Mouse (Mus musculus): ENCODE results near the gene Ttc1. TPM values are rescaled to one million over a fixed set of nuclear protein-coding genes. Genes with fewer than 3 reads are reported as not detected.

The Ttc1 gene
- total RNA-seq, 2 experiments from 2014 or later: 47.5 to 47.9 TPM

GRCm38 (mm10) chr11:43712178-43712577, 35.6 kb downstream of the Ttc1 start:
- DNase-seq (ENCODE audit: low spot score): no peak
- intact Hi-C loops (cut with DNase I): no loop called here

GRCm38 (mm10) chr11:43708409-43708808, 39.4 kb downstream of the Ttc1 start:
- no peak for DNase-seq (ENCODE audit: low spot score)
- intact Hi-C loops (cut with DNase I): no loop called here

- intact Hi-C loops (cut with DNase I): no loop called here
- DNase-seq (ENCODE audit: low spot score): no peak
Measured at GRCm38 (mm10) chr11:43705751-43706150, 42.1 kb downstream of the Ttc1 start.

- intact Hi-C loops (cut with DNase I): no loop called here
- no peak for DNase-seq (ENCODE audit: low spot score)
Measured at GRCm38 (mm10) chr11:43703552-43703951, 44.3 kb downstream of the Ttc1 start.

- no peak for DNase-seq (ENCODE audit: low spot score)
- intact Hi-C loops (cut with DNase I): no loop called here
Measured at GRCm38 (mm10) chr11:43700291-43700690, 47.5 kb downstream of the Ttc1 start.

- intact Hi-C loops (cut with DNase I): no loop called here
- no peak for DNase-seq (ENCODE audit: low spot score)
Measured at GRCm38 (mm10) chr11:43698621-43699020, 49.2 kb downstream of the Ttc1 start.

GRCm38 (mm10) chr11:43696623-43697022, 51.2 kb downstream of the Ttc1 start:
- intact Hi-C loops (cut with DNase I): no loop called here
- no peak for DNase-seq (ENCODE audit: low spot score)

GRCm38 (mm10) chr11:43688850-43689249, 59.0 kb downstream of the Ttc1 start:
- intact Hi-C loops (cut with DNase I): loop anchor here (5.0 kb wide), 1 partner anchor 53 kb away; no protein-coding TSS in a partner anchor
- no peak for DNase-seq (ENCODE audit: low spot score)

GRCm38 (mm10) chr11:43682415-43683217, 65.2 kb downstream of the Ttc1 start:
- peak; percentile 28 for DNase-seq (ENCODE audit: low spot score)
- intact Hi-C loops (cut with DNase I): loop anchor here (5.0 kb wide), 2 partner anchors 50 to 70 kb away; no protein-coding TSS in a partner anchor

GRCm38 (mm10) chr11:43681472-43682414, 66.1 kb downstream of the Ttc1 start, which contains the start of gene Pwwp2a:
Pwwp2a (plus strand) TSS chr11:43681998.
- intact Hi-C loops (cut with DNase I): loop anchor here (5.0 kb wide), 2 partner anchors 49 to 69 kb away; no protein-coding TSS in a partner anchor
- DNase-seq (ENCODE audit: low spot score): peak; percentile 98

Other genes with a start within 250 kb of the Ttc1 start
- 1 to 10 TPM; 2.3 to 3.5 TPM for gene Ccnjl, start 219.2 kb downstream of the Ttc1 start, total RNA-seq (2021)
- under 1 TPM; 0.49 to 0.67 TPM for gene 4933415A04Rik, start 161.0 kb downstream of the Ttc1 start, total RNA-seq (2021)
- gene Fabp6, start 146.5 kb downstream of the Ttc1 start, total RNA-seq (2021): not detected
- 10 to 100 TPM; 18.9 to 20.9 TPM for gene Pwwp2a, start 66.0 kb downstream of the Ttc1 start, total RNA-seq (2021)
- gene Adra1b, start 153.2 kb upstream of the Ttc1 start, total RNA-seq (2021): 10 to 100 TPM; 48.0 to 53.7 TPM